Mouse (Mus musculus) thymus, adult 2 months (tissue): ENCODE results near the gene Sugct. TPM values are rescaled to one million over a fixed set of nuclear protein-coding genes. Genes with fewer than 3 reads are reported as not detected.
A peak's percentile ranks its signal among the peaks of the same experiment; 100 is the strongest.

Experiments
- DNase-seq: peaks from one replicate; pipeline ENCODE4 v3.0.0; 2021
- H3K27ac ChIP-seq: fragments of 200-500 bp; 2 replicates; pipeline ENCODE4 v1.5.1; 2012; ENCODE audit warnings: low read length, control low read depth; ENCODE audit not compliant: control insufficient read depth, insufficient read depth
- H3K27me3 ChIP-seq: fragments of 200-500 bp; 2 replicates; pipeline ENCODE4 v1.6.1; 2012; ENCODE audit warnings: mild to moderate bottlenecking, low read length, moderate library complexity, mixed read lengths; ENCODE audit not compliant: control insufficient read depth, insufficient read depth
- H3K36me3 ChIP-seq: fragments of 200-500 bp; 2 replicates; pipeline ENCODE4 v1.6.1; 2012; ENCODE audit warnings: mild to moderate bottlenecking, low read length, moderate library complexity; ENCODE audit not compliant: control insufficient read depth, insufficient read depth
- H3K4me1 ChIP-seq: fragments of 200-500 bp; replicated peaks from 2 replicates; pipeline ENCODE4 v1.6.1; 2012; ENCODE audit warnings: low read length; ENCODE audit not compliant: control insufficient read depth, insufficient read depth
- H3K4me3 ChIP-seq: fragments of 200-500 bp; 2 replicates; pipeline ENCODE4 v1.5.1; 2012; ENCODE audit warnings: mild to moderate bottlenecking, low read length, control low read depth, moderate library complexity; ENCODE audit not compliant: control insufficient read depth, insufficient read depth
- CTCF ChIP-seq: fragments of 200-500 bp; IDR thresholded peaks from 2 replicates; pipeline ENCODE4 v1.5.1; 2012; ENCODE audit warnings: mild to moderate bottlenecking, control low read depth, low read length, moderate library complexity, borderline replicate concordance; ENCODE audit not compliant: control insufficient read depth, poor library complexity, insufficient read depth; ENCODE audit errors: extremely low read depth
- POLR2A ChIP-seq: fragments of 200-500 bp; IDR thresholded peaks from 2 replicates; pipeline ENCODE4 v1.6.1; 2012; ENCODE audit warnings: mild to moderate bottlenecking, low read length, control low read depth, moderate library complexity; ENCODE audit not compliant: control insufficient read depth, poor library complexity, insufficient read depth; ENCODE audit errors: extremely low read depth
- WGBS: fragments of 180-500 bp; shearing (Covaris S2); methylation state at CpG from one replicate; pipeline ENCODE4 v1.1.7; 2018; 5-methylcytosine and 5-hydroxymethylcytosine counted together
- polyA plus RNA-seq: library from polyadenylated mRNA; depleted of rRNA; stranded (reverse); fragments of >200 nt; gene quantifications from 2 replicates; pipeline ENCODE4 v1.2.3, GENCODE M21; 2012

Gene Sugct
- polyA plus RNA-seq, 1 experiment = 1.00 TPM

DNA sequence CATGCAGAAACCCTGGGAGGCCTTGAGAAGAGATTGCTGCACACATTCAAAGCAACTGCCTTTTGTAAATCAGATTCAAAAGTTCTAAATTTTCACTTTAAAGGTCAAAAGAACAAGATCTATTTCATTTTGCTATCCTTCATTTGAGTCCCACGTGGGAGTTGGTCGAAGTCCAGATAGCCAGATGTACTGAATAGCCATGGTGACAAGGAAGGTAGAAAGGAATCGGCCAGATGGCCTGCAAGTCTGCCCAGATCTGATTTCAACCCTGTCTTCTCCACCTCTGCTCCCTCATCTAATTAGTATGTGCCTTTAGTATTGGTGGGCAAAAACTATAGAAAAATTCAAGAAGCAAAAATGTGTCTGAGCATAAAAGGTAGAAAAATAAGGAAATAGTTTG, 478.8 kb downstream of the Sugct start:
- 79% methylated on average over 3 of the region's 3 CpGs for WGBS
- Histone ChIP-seq H3K27me3 (no peaks in the 10 kb centered on the region), H3K4me1 (no peaks in the 10 kb centered on the region), H3K4me3 (no peak overlapping the region), H3K36me3 (no peaks in the 10 kb centered on the region), H3K27ac (no peak overlapping the region)
- no peak for DNase-seq
- no peak for TF ChIP-seq POLR2A
- TF ChIP-seq CTCF = no peak

DNA sequence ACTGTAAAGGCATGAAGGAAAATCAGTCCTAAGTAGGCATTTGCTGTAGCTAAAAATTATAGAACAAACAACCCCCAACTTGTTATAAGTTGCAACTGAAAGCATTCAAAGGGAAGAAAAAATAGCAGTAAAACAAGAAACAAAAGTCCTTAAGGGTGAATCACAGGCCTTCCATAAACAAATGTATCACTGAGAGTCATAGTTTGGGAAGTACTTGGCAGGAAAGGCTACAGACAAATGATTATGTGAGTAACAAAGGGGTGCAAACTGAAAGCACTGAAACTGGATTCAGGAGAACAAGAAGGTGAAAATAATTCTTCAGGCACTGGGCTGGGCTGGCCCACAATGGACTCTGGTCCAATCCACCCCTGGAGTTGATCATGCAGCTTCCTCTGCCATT, 482.7 kb downstream of the Sugct start:
- H3K27me3 ChIP-seq = no peaks in the 10 kb centered on the region
- H3K27ac ChIP-seq = no peak overlapping the region
- no peaks in the 10 kb centered on the region for H3K36me3 ChIP-seq
- no peak overlapping the region for H3K4me3 ChIP-seq
- H3K4me1 ChIP-seq = no peaks in the 10 kb centered on the region
- DNase-seq = no peak
- TF ChIP-seq POLR2A (no peak), CTCF (no peak)

DNA sequence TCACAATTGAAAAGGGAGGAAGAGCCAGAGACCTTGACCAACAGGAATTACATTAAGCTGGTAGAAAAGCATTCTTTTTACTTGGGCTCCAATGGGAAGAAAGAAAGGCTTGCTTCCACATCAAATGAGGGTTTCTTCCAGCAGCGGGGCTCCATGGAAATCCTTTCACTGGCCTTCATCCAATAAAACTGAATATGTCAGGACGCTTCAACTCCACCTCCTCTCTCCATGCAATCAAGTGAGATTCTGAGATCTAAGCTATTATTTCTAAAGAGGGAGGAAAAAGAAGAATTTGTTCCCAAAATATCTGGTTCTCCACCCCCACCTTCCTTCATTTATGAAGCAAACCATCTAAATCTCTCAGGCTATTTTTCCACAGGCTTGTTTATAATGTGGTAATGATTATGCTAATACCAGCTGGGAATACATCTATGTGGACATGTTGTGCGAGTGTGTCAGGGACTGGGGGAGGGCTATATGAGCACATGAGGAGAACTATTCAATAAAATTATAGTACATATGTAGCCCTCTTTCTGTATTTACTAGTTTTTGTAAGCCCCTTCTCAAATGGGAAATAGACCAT, 505.1 kb downstream of the Sugct start:
- peaks cover 3% of the 10 kb centered on the region for H3K4me1 ChIP-seq
- WGBS = 95% methylated on average over 3 of the region's 3 CpGs
- no peak overlapping the region for H3K27ac ChIP-seq
- TF ChIP-seq CTCF (no peak), POLR2A (no peak)
- H3K27me3 ChIP-seq = no peaks in the 10 kb centered on the region
- DNase-seq = no peak
- no peak overlapping the region for H3K4me3 ChIP-seq
- H3K36me3 ChIP-seq = no peaks in the 10 kb centered on the region

DNA sequence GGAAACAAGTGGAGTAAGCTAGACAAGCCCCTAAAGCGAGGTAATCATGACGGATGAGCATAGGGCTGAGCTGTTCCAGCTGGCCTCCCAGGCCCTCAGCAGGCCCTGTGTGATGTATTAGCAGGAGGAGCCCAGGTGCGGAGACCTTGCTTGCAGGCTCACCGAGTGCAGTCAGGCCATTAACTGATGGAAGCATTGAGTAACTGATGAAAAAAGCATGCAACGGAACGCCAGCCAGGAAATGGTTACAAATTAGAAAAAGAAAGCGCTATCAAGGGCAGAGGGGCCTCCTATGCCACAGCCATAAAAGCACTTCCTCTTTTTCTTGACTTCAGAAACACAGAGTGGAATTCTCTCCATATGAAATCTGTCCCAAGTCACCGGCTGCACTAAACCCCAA, 510.1 kb downstream of the Sugct start:
- Histone ChIP-seq H3K27me3 (no peaks in the 10 kb centered on the region), H3K27ac (no peak overlapping the region), H3K36me3 (no peaks in the 10 kb centered on the region), H3K4me1 (peaks cover 5% of the 10 kb centered on the region), H3K4me3 (peak overlapping the region; percentile 23; the same call in 1 of the 2 replicates)
- 3% methylated on average over 8 of the region's 8 CpGs for WGBS
- no peak for TF ChIP-seq CTCF
- DNase-seq = peak; percentile 9

DNA sequence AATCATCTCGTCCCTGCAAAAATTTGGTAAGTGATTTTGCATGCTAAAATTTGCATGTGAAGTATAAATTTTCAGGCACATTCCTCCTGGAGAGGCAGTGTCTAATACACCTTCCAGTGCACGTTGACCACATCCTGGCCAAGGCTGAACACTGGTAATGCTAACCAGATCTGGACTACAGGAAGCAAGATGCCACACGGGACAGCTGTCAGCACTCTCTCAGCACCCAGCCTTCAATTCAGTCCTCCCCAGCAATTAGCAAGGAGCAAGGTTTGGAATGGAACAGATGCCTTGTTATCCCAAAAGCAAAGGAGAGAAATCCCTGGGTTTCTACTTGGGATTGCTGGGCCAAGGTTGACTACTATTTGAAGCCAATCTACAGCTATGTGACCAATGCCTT, 529.4 kb downstream of the Sugct start:
- WGBS = 41% methylated on average over 3 of the region's 3 CpGs
- DNase-seq = no peak
- Histone ChIP-seq H3K36me3 (no peaks in the 10 kb centered on the region), H3K27ac (no peak overlapping the region), H3K4me3 (no peak overlapping the region), H3K27me3 (no peaks in the 10 kb centered on the region), H3K4me1 (no peaks in the 10 kb centered on the region)
- TF ChIP-seq POLR2A = no peak
- TF ChIP-seq CTCF = no peak

DNA sequence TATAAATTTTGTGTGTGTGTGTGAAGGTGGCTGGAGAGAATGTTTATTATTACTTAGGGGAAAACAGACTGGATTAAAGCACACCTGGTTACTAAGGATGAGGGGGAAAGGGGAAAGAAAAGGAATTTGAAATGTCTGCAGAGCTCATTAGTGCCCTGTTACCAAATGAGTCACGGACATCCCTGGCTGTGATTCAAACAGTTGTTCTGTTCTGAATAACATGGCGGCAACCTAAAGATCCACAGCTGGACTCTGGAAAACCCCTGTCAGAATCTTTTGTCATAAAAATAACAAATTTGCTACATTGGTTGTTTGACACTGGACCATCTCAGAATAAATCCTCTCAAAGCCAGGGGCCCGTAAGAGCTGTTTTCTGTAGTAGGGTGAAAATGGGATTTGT, 530.6 kb downstream of the Sugct start:
- DNase-seq = no peak
- H3K27ac ChIP-seq = no peak overlapping the region
- H3K36me3 ChIP-seq = no peaks in the 10 kb centered on the region
- no peak overlapping the region for H3K4me3 ChIP-seq
- H3K4me1 ChIP-seq = no peaks in the 10 kb centered on the region
- TF ChIP-seq CTCF (no peak), POLR2A (no peak)
- 97% methylated on average over 3 of the region's 3 CpGs for whole genome bisulfite sequencing
- H3K27me3 ChIP-seq = no peaks in the 10 kb centered on the region

DNA sequence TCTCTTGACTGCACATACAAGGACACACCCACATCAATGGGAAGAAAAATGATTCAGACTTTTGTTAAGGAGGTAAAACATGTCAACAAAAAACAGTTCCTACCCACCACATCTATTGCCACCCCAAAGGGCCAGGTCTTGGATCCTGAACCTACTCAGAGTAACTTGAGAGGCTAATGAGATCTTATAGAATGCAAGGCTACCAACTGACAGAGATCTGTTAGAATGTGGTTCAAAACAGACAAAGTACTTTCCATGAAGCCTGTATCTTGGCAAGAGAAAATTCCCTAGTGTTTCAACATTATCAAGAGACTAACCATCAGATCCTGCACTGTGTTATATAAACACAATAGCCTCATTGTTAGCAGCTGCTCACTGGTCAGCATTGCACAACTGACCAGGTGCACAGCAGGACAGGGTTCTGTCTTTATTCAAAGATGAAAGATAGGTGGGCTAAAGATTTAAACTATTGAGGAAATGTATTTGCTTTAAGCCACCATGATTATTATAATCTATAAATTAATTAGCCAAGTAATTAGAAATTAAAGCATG, 548.8 kb downstream of the Sugct start:
- TF ChIP-seq POLR2A = no peak
- no peak for TF ChIP-seq CTCF
- no peaks in the 10 kb centered on the region for H3K27me3 ChIP-seq
- DNase-seq = no peak
- no peaks in the 10 kb centered on the region for H3K4me1 ChIP-seq
- H3K4me3 ChIP-seq = no peak overlapping the region
- H3K27ac ChIP-seq = no peak overlapping the region
- no peaks in the 10 kb centered on the region for H3K36me3 ChIP-seq
